Mouse (Mus musculus) lung, embryonic 14.5 days (tissue): ENCODE results near the gene Prg2. TPM values are rescaled to one million over a fixed set of nuclear protein-coding genes. Genes with fewer than 3 reads are reported as not detected.
A peak's percentile ranks its signal among the peaks of the same experiment; 100 is the strongest.

ENCODE experiments used
- ATAC-seq: fragments of 200-750 bp; cut with Nextera tagmentation; 2 replicates; pipeline ENCODE4 v1.8.0; 2017; ENCODE audit warnings: mild to moderate bottlenecking, moderate TSS enrichment, moderate library complexity; ENCODE audit not compliant: insufficient read depth
- DNase-seq: peaks from one replicate; pipeline ENCODE4 v3.0.0-alpha.2; 2015
- H3K27ac ChIP-seq: fragments of 300-500 bp; sonication (generic); 2 replicates; pipeline ENCODE4 v1.5.1; 2014; ENCODE audit warnings: low read depth, mild to moderate bottlenecking, moderate library complexity
- H3K27me3 ChIP-seq: fragments of 300-500 bp; sonication (generic); 2 replicates; pipeline ENCODE4 v1.6.1; 2014; ENCODE audit warnings: low read length, control low read depth; ENCODE audit not compliant: insufficient read depth
- H3K36me3 ChIP-seq: fragments of 300-500 bp; sonication (generic); 2 replicates; pipeline ENCODE4 v1.6.1; 2014; ENCODE audit warnings: control low read depth; ENCODE audit not compliant: insufficient read depth
- H3K4me1 ChIP-seq: fragments of 300-500 bp; sonication (generic); 2 replicates; pipeline ENCODE4 v1.6.1; 2014; ENCODE audit warnings: antibody characterized with exemption, control low read depth; ENCODE audit not compliant: insufficient read depth
- H3K4me2 ChIP-seq: fragments of 300-500 bp; sonication (generic); 2 replicates; pipeline ENCODE4 v1.6.1; 2014; ENCODE audit warnings: mild to moderate bottlenecking
- H3K4me3 ChIP-seq: fragments of 300-500 bp; sonication (generic); 2 replicates; pipeline ENCODE4 v1.5.1; 2014; ENCODE audit warnings: low read depth, low read length
- H3K9ac ChIP-seq: fragments of 300-500 bp; sonication (generic); 2 replicates; pipeline ENCODE4 v1.6.1; 2014
- H3K9me3 ChIP-seq: fragments of 300-500 bp; sonication (generic); 2 replicates; pipeline ENCODE4 v1.6.1; 2016; ENCODE audit warnings: low read depth, low read length, control low read depth
- CTCF ChIP-seq: IDR thresholded peaks from 2 replicates; pipeline ENCODE4 v1.5.1; 2016; ENCODE audit warnings: antibody characterized with exemption, low read depth
- WGBS: fragments of 180-500 bp; shearing (Covaris S2); extraction: QIAGEN DNeasy Blood & Tissue Kit; methylation state at CpG from one replicate; pipeline ENCODE4 v1.1.7; 2014; 5-methylcytosine and 5-hydroxymethylcytosine counted together
- polyA plus RNA-seq: library from polyadenylated mRNA; unstranded; fragments of >200 nt; fragmentation: Nextera tagmentation; extraction: Ambion mirVana; gene quantifications from 2 replicates; pipeline ENCODE4 v1.2.1, GENCODE M21; 2014

Prg2 gene
- polyA plus RNA-seq, 1 experiment from 2014 or later = not detected

GRCm38 (mm10) chr2:84938249-84938946 is 41.9 kb upstream of the Prg2 start:
- peak; percentile 23 for DNase-seq
- peak overlapping the region; percentile 90; the same call in 1 of the 2 replicates for H3K27ac ChIP-seq

GRCm38 (mm10) chr2:84939306-84939705 is 41.0 kb upstream of the Prg2 start:
- Histone ChIP-seq H3K9ac (no peak overlapping the region), H3K27me3 (no peaks in the 10 kb centered on the region), H3K4me3 (peak overlapping the region; percentile 3; the same call in 1 of the 2 replicates), H3K27ac (no peak overlapping the region), H3K4me2 (peak overlapping the region; percentile 29; the same call in 1 of the 2 replicates), H3K36me3 (peaks cover 35% of the 10 kb centered on the region), H3K9me3 (no peaks in the 10 kb centered on the region), H3K4me1 (peaks cover 9% of the 10 kb centered on the region)
- no peak for ATAC-seq
- DNase-seq = no peak
- WGBS = 85% methylated on average over 3 of the region's 3 CpGs
- no peak for TF ChIP-seq CTCF

More at GRCm38 (mm10) chr2:84938249-84938946, 41.9 kb upstream of the Prg2 start:
- no peak for TF ChIP-seq CTCF
- Histone ChIP-seq H3K27me3 (no peaks in the 10 kb centered on the region), H3K4me1 (peaks cover 9% of the 10 kb centered on the region), H3K4me3 (peak overlapping the region; percentile 49), H3K9ac (peak overlapping the region; percentile 64), H3K9me3 (no peaks in the 10 kb centered on the region), H3K36me3 (peaks cover 34% of the 10 kb centered on the region), H3K4me2 (peak overlapping the region; percentile 61)
- no peak; the same call in 1 of the 2 replicates for ATAC-seq
- 66% methylated on average over 5 of the region's 5 CpGs for WGBS

- peak overlapping the region; percentile 3; the same call in 1 of the 2 replicates for H3K4me3 ChIP-seq
- no peak overlapping the region for H3K9ac ChIP-seq
- ATAC-seq = no peak
- no peak for TF ChIP-seq CTCF
- peaks cover 39% of the 10 kb centered on the region for H3K36me3 ChIP-seq
- 87% methylated on average over 6 of the region's 6 CpGs for WGBS
- H3K27me3 ChIP-seq = no peaks in the 10 kb centered on the region
- peak overlapping the region; percentile 29; the same call in 1 of the 2 replicates for H3K4me2 ChIP-seq
- H3K4me1 ChIP-seq = peaks cover 9% of the 10 kb centered on the region
- DNase-seq = no peak
- H3K9me3 ChIP-seq = no peaks in the 10 kb centered on the region
- no peak overlapping the region for H3K27ac ChIP-seq
Measured at GRCm38 (mm10) chr2:84939711-84940110, 40.5 kb upstream of the Prg2 start.

GRCm38 (mm10) chr2:84941332-84941731 is 38.9 kb upstream of the Prg2 start:
- ATAC-seq = no peak
- WGBS = 65% methylated on average over 2 of the region's 2 CpGs
- peaks cover 55% of the 10 kb centered on the region for H3K36me3 ChIP-seq

GRCm38 (mm10) chr2:84941795-84942194 is 38.5 kb upstream of the Prg2 start:
- no peak overlapping the region for H3K4me3 ChIP-seq
- WGBS = 93% methylated on average over 4 of the region's 4 CpGs

More at GRCm38 (mm10) chr2:84941332-84941731, 38.9 kb upstream of the Prg2 start:
- Histone ChIP-seq H3K27me3 (no peaks in the 10 kb centered on the region), H3K27ac (no peak overlapping the region), H3K4me1 (peaks cover 9% of the 10 kb centered on the region), H3K9ac (no peak overlapping the region), H3K4me2 (no peak overlapping the region), H3K9me3 (no peaks in the 10 kb centered on the region), H3K4me3 (no peak overlapping the region)
- no peak for DNase-seq
- no peak for TF ChIP-seq CTCF

GRCm38 (mm10) chr2:84947154-84947771 is 33.0 kb upstream of the Prg2 start:
- H3K9ac ChIP-seq = no peak overlapping the region
- no peak overlapping the region for H3K4me3 ChIP-seq
- H3K9me3 ChIP-seq = no peaks in the 10 kb centered on the region
- H3K27ac ChIP-seq = no peak overlapping the region
- H3K4me2 ChIP-seq = no peak overlapping the region
- H3K36me3 ChIP-seq = peaks cover 84% of the 10 kb centered on the region
- H3K27me3 ChIP-seq = no peaks in the 10 kb centered on the region
- H3K4me1 ChIP-seq = no peaks in the 10 kb centered on the region
- WGBS = 82% methylated on average over 3 of the region's 3 CpGs
- TF ChIP-seq CTCF = no peak
- ATAC-seq = no peak
- no peak for DNase-seq

More at GRCm38 (mm10) chr2:84941795-84942194, 38.5 kb upstream of the Prg2 start:
- H3K4me2 ChIP-seq = no peak overlapping the region
- no peaks in the 10 kb centered on the region for H3K27me3 ChIP-seq
- DNase-seq (no peak), ATAC-seq (no peak)
- no peaks in the 10 kb centered on the region for H3K9me3 ChIP-seq
- H3K9ac ChIP-seq = no peak overlapping the region
- H3K27ac ChIP-seq = no peak overlapping the region
- H3K4me1 ChIP-seq = peaks cover 9% of the 10 kb centered on the region
- H3K36me3 ChIP-seq = peaks cover 60% of the 10 kb centered on the region
- TF ChIP-seq CTCF = no peak

- DNase-seq = no peak
- 90% methylated on average over 7 of the region's 7 CpGs for whole genome bisulfite sequencing
- no peak for TF ChIP-seq CTCF
Measured at GRCm38 (mm10) chr2:84948252-84948651, 32.0 kb upstream of the Prg2 start.

More at GRCm38 (mm10) chr2:84948252-84948651, 32.0 kb upstream of the Prg2 start:
- Histone ChIP-seq H3K4me1 (no peaks in the 10 kb centered on the region), H3K27ac (no peak overlapping the region), H3K4me2 (no peak overlapping the region), H3K9ac (no peak overlapping the region), H3K36me3 (peaks cover 88% of the 10 kb centered on the region), H3K27me3 (no peaks in the 10 kb centered on the region), H3K9me3 (no peaks in the 10 kb centered on the region), H3K4me3 (no peak overlapping the region)
- ATAC-seq = no peak
